Mouse (Mus musculus) neural tube, embryonic 13.5 days (tissue): ENCODE results near the gene Dclre1b. TPM values are rescaled to one million over a fixed set of nuclear protein-coding genes. Genes with fewer than 3 reads are reported as not detected.

ENCODE experiments used
- ATAC-seq: fragments of 200-750 bp; cut with Nextera tagmentation; 2 replicates; pipeline ENCODE4 v1.8.0; 2017; ENCODE audit warnings: low read depth, mild to moderate bottlenecking, moderate TSS enrichment, moderate library complexity
- H3K27ac ChIP-seq: fragments of 300-500 bp; sonication (generic); replicated peaks from 2 replicates; pipeline ENCODE4 v1.5.1; 2015; ENCODE audit warnings: moderate library complexity, mild to moderate bottlenecking, inconsistent platforms
- H3K27me3 ChIP-seq: fragments of 300-500 bp; sonication (generic); 2 replicates; pipeline ENCODE4 v1.6.1; 2015; ENCODE audit warnings: mild to moderate bottlenecking, inconsistent platforms
- H3K36me3 ChIP-seq: fragments of 300-500 bp; sonication (generic); 2 replicates; pipeline ENCODE4 v1.6.1; 2015; ENCODE audit warnings: mild to moderate bottlenecking, inconsistent platforms
- H3K4me1 ChIP-seq: fragments of 300-500 bp; sonication (generic); replicated peaks from 2 replicates; pipeline ENCODE4 v1.6.1; 2015; ENCODE audit warnings: inconsistent platforms
- H3K4me2 ChIP-seq: fragments of 300-500 bp; sonication (generic); 2 replicates; pipeline ENCODE4 v1.6.1; 2015; ENCODE audit warnings: inconsistent platforms, mild to moderate bottlenecking, moderate library complexity
- H3K4me3 ChIP-seq: fragments of 300-500 bp; sonication (generic); 2 replicates; pipeline ENCODE4 v1.5.1; 2015; ENCODE audit warnings: mild to moderate bottlenecking, inconsistent platforms
- H3K9ac ChIP-seq: fragments of 300-500 bp; sonication (generic); 2 replicates; pipeline ENCODE4 v1.6.1; 2015; ENCODE audit warnings: moderate library complexity, mild to moderate bottlenecking, inconsistent platforms
- H3K9me3 ChIP-seq: fragments of 300-500 bp; sonication (generic); 2 replicates; pipeline ENCODE4 v1.6.1; 2016; ENCODE audit warnings: inconsistent platforms
- WGBS: fragments of 180-500 bp; shearing (Covaris S2); methylation state at CpG from one replicate; pipeline ENCODE4 v1.1.7; 2015; 5-methylcytosine and 5-hydroxymethylcytosine counted together
- polyA plus RNA-seq: library from polyadenylated mRNA; unstranded; fragments of >200 nt; fragmentation: Nextera tagmentation; extraction: Ambion mirVana; gene quantifications from 2 replicates; pipeline ENCODE4 v1.2.1, GENCODE M21; 2015

Dclre1b gene
- polyA plus RNA-seq, 1 experiment from 2014 or later = 24.6 TPM

DNA sequence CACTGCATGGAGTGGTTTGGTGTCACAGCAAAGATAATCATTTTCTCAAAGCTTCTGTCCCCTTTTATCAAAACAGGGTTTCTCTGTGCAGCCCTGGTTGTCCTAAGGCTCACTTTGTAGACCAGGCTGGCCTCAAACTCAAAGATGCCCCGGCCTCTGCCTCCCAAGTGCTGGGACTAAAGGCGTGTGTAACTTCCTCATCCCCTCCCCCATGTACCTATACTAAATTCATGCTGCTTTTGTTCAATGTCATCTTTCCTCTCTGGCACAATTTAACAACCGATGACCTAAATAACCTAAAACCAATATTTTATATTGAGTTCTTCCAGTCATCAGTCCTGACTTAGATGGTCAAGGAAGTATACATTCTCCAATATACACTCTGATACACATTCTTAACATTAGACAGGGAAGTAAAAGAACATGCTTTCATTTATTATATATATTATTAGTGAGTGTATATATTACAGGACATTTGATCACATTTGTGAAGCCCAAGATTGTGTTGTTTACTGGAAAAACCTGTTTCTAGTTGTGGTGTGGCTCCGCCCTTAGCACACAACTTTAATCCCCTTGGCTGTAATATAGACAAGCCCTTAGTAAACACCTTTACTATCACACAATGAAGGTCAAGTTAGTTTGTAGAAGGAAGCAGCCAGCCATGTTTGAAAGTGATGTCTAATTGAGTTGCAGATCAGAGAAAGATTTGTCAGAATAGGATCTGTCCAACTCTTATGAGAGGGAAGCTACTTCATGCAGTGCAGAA, 26.2 kb downstream of the Dclre1b start:
- H3K9ac ChIP-seq = no peak overlapping the region
- ATAC-seq = no peak
- WGBS = 90% methylated on average over 4 of the region's 4 CpGs
- H3K4me3 ChIP-seq = no peak overlapping the region
- H3K36me3 ChIP-seq = peaks cover 2% of the 10 kb centered on the region; the same call in 1 of the 2 replicates
- peaks cover 17% of the 10 kb centered on the region for H3K4me1 ChIP-seq
- no peak overlapping the region for H3K27ac ChIP-seq
- no peaks in the 10 kb centered on the region for H3K9me3 ChIP-seq
- no peak overlapping the region for H3K4me2 ChIP-seq
- no peaks in the 10 kb centered on the region for H3K27me3 ChIP-seq

DNA sequence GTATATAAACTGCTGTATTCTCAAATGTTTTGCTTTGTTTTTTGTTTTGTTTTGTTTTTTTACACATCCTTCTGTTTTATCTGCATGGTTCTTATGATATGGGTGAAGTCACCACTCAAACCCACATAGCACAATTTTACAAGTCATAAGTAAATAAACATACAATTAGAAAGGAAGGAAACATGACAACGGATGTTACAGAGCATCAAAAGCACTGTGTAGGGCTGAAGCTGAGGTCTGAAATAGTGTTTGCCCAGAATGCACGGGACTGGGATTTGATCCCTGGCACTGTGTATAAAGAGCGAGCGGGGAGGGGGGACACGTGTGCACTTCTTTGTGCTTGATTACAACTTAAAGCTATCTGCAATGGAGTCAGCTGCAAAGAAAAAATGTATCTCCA, 28.5 kb downstream of the Dclre1b start:
- H3K27ac ChIP-seq = no peak overlapping the region
- peaks cover 13% of the 10 kb centered on the region for H3K4me1 ChIP-seq
- H3K4me3 ChIP-seq = no peak overlapping the region
- H3K36me3 ChIP-seq = peaks cover 17% of the 10 kb centered on the region
- H3K9me3 ChIP-seq = no peaks in the 10 kb centered on the region
- H3K4me2 ChIP-seq = no peak overlapping the region
- ATAC-seq = no peak
- H3K27me3 ChIP-seq = no peaks in the 10 kb centered on the region
- no peak overlapping the region for H3K9ac ChIP-seq
- 83% methylated on average over 5 of the region's 5 CpGs for WGBS

DNA sequence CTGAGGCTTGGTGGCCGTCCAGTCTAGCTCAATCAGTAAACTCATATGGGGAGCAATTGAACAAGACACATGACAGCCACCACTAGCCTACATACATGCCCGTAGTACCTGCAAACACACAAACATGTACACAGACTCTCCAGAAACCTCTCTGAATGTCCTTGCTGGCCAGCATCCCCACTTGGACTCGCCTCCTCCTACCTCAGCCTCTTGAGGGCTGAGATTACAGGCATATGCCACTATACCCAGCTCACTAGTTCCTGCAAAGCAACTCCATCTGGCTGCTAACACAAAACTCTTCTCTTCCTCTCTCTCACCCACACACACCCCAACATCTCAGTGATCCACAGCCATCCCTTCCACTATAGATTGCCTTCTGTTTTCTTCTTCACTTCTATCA, 29.0 kb downstream of the Dclre1b start:
- Histone ChIP-seq H3K9me3 (no peaks in the 10 kb centered on the region), H3K4me2 (no peak overlapping the region), H3K4me1 (peaks cover 9% of the 10 kb centered on the region), H3K27me3 (no peaks in the 10 kb centered on the region), H3K36me3 (peaks cover 17% of the 10 kb centered on the region), H3K27ac (no peak overlapping the region), H3K9ac (no peak overlapping the region), H3K4me3 (no peak overlapping the region)
- WGBS = 94% methylated on average over 3 of the region's 3 CpGs
- no peak for ATAC-seq

DNA sequence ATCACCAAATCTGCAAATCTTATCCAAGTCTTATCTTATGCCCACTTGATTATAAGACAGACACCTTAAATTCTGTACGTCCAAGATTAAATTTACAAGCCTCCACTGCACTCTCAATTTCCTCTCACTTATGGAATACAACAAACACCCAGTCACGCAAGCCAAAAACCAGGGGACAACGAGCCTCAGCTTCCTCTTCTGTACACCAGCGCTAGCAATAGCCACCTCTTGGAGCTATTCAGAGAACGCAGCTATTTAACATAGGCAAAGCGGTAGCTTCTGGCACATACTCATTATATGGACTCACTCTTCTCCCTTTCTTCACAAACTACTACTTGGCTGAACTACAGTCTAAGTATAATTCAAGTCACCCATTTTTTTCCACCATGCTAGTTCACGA, 30.1 kb downstream of the Dclre1b start:
- no peaks in the 10 kb centered on the region for H3K27me3 ChIP-seq
- WGBS = 82% methylated on average over 7 of the region's 7 CpGs
- H3K9ac ChIP-seq = no peak overlapping the region
- no peak for ATAC-seq
- H3K36me3 ChIP-seq = peaks cover 17% of the 10 kb centered on the region
- H3K9me3 ChIP-seq = no peaks in the 10 kb centered on the region
- H3K27ac ChIP-seq = no peak overlapping the region
- no peak overlapping the region for H3K4me2 ChIP-seq
- peaks cover 6% of the 10 kb centered on the region; the same call in 1 of the 2 replicates for H3K4me1 ChIP-seq
- H3K4me3 ChIP-seq = no peak overlapping the region

DNA sequence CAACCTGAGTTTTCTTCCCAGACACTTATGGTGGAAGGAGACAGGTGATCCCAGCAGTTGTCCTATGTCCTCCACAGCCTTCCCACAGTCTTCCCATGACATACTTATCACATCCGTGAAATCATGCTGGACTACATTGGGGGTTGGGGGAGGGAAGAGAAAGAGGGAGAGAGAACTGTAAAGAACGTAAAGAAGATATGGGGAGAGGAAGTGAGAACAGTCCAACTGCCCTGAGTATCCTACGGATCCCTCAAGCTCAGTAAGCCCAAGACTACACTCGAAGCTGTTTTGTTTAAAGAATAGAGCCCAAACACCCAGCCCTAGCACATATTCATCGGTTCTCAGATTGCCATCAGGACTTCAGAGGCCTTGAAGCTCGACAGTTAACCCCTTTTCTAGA, 30.6 kb downstream of the Dclre1b start:
- Histone ChIP-seq H3K4me1 (peaks cover 6% of the 10 kb centered on the region; the same call in 1 of the 2 replicates), H3K4me2 (no peak overlapping the region), H3K9me3 (no peaks in the 10 kb centered on the region), H3K36me3 (peaks cover 17% of the 10 kb centered on the region), H3K27me3 (no peaks in the 10 kb centered on the region), H3K9ac (no peak overlapping the region), H3K27ac (no peak overlapping the region), H3K4me3 (no peak overlapping the region)
- no peak for ATAC-seq
- WGBS = 90% methylated on average over 6 of the region's 6 CpGs

DNA sequence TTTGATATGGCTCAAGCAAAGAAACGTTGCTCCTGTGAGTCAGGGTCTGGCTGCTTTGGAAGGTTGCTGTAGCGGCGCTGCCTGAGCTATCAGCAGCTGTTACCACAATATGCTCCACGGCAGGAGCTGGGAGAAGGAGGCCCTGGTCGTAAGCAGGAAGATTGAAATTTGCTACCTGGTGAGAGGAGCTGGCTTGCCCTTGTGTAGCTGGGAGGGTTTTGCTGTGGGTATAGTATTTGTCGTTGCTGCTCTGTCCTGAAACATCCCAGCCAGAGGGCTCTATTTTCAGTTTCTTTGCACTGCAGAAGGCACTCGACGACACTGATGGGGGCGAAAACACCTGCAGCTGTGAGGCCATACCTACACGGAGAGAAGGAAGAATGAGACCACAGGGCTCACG, 31.3 kb downstream of the Dclre1b start:
- H3K36me3 ChIP-seq = peaks cover 21% of the 10 kb centered on the region
- H3K4me1 ChIP-seq = peaks cover 11% of the 10 kb centered on the region; the same call in 1 of the 2 replicates
- H3K27me3 ChIP-seq = no peaks in the 10 kb centered on the region
- no peak overlapping the region for H3K4me2 ChIP-seq
- no peak for ATAC-seq
- 88% methylated on average over 11 of the region's 11 CpGs for WGBS
- no peaks in the 10 kb centered on the region for H3K9me3 ChIP-seq
- H3K9ac ChIP-seq = no peak overlapping the region
- no peak overlapping the region for H3K4me3 ChIP-seq
- H3K27ac ChIP-seq = no peak overlapping the region

DNA sequence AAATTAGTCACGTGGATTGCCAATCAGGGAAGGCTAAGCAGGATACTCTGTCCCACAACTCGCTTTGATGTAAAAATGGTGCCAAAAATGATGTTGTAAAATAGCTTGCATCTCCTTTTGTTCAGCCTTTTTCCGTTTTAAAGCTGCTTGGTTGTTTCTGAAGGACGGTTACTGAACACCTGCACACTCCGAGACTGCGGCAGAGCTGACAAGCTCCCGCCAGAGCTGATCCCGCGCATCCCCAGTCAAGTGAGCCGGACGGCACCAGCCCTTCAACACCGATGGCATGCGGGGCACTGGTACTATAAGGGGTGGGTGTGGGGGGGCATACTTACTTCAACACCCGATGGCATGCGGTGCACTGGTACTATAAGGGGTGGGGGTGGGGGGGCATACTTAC, 35.2 kb downstream of the Dclre1b start:
- no peak for ATAC-seq
- H3K9me3 ChIP-seq = no peaks in the 10 kb centered on the region
- WGBS = 87% methylated on average over 15 of the region's 15 CpGs

DNA sequence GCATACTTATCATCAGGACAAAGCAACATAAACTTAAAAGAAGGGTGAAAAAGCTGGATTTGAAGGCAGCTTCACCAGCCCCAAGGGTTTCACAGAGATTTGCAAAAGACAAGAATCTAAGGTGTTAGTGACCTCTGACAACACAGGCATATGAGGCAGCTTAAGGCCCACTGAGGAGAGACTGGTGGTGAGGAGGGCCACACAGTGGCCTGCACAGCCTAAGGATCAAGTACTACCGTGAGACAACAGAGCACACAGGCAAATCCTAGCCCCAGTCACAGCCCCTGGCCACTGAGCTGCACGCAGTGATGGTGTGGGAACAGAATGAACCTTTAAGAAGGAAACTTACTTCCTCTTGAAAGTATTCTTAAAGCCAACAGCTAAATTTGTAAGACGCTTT, 35.7 kb downstream of the Dclre1b start:
- Histone ChIP-seq H3K4me3 (no peak overlapping the region), H3K9ac (no peak overlapping the region), H3K27ac (no peak overlapping the region), H3K4me1 (0 out of 2 replicates have a peak, but pooled peaks cover 4% of the 10 kb centered on the region), H3K4me2 (no peak overlapping the region), H3K36me3 (peaks cover 28% of the 10 kb centered on the region), H3K27me3 (no peaks in the 10 kb centered on the region), H3K9me3 (no peaks in the 10 kb centered on the region)
- no peak for ATAC-seq
- WGBS = 84% methylated on average over 3 of the region's 3 CpGs

More for the DNA sequence above, 35.2 kb downstream of the Dclre1b start:
- 0 out of 2 replicates have a peak, but pooled peaks cover 4% of the 10 kb centered on the region for H3K4me1 ChIP-seq
- H3K4me2 ChIP-seq = no peak overlapping the region
- peaks cover 24% of the 10 kb centered on the region for H3K36me3 ChIP-seq
- no peak overlapping the region for H3K27ac ChIP-seq
- no peak overlapping the region for H3K4me3 ChIP-seq
- H3K27me3 ChIP-seq = no peaks in the 10 kb centered on the region
- no peak overlapping the region for H3K9ac ChIP-seq

DNA sequence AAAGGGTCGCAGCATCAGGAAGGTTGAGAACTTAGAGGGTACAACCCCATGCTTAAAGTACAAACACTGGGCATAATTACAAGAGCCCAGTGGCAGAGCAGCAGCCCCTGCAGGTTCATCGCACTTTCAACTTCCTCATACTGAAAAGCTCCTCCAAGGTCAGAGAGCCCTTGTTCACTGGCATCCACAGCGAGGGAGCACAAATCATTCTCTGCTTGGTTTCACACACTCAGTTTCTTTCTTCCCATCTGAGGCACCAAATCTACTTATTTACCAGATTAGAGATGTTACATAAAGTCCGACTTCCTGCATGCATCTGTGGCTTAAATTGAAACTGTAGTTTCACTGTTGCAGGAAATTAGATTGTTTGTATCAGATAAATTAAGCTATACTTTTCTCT, 36.4 kb downstream of the Dclre1b start:
- Histone ChIP-seq H3K4me3 (no peak overlapping the region), H3K9me3 (no peaks in the 10 kb centered on the region), H3K4me2 (no peak overlapping the region), H3K36me3 (peaks cover 31% of the 10 kb centered on the region), H3K27ac (no peak overlapping the region), H3K27me3 (no peaks in the 10 kb centered on the region), H3K9ac (no peak overlapping the region), H3K4me1 (0 out of 2 replicates have a peak, but pooled peaks cover 4% of the 10 kb centered on the region)
- ATAC-seq = no peak
- 78% methylated on average over 4 of the region's 4 CpGs for WGBS

DNA sequence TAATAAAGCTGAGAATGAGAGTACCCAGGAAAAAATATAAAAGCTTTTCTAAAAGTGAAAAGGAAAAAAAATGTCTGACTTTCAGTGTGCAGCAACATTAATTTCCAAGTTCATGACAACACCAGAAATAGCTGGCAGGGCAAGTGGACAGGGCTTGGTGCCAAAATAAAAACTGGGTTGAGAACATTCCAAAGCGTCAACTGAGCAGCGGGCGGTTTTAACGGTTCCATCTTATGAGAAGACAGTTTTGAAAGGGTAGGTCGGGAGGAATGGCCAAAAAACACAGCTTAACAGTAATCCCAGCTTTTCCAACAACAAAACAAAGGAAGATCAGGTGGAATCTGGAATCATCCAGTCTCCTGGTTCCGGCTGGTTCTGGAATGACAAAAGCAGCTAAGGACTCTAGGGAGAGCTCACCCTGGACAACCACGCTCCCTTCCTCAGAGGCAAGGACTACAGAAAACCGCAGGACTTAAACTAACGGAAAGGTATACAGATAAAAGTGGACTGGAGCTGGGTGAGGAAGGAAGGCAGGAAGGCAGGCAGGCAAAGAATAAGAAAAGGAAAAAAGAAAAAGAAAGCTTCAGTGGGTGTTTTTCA, 37.6 kb downstream of the Dclre1b start:
- Histone ChIP-seq H3K36me3 (peaks cover 20% of the 10 kb centered on the region), H3K4me3 (no peak overlapping the region), H3K4me1 (0 out of 2 replicates have a peak, but pooled peaks cover 4% of the 10 kb centered on the region), H3K27me3 (no peaks in the 10 kb centered on the region), H3K27ac (no peak overlapping the region), H3K9ac (no peak overlapping the region), H3K4me2 (no peak overlapping the region), H3K9me3 (no peaks in the 10 kb centered on the region)
- ATAC-seq = no peak
- 85% methylated on average over 9 of the region's 9 CpGs for WGBS

DNA sequence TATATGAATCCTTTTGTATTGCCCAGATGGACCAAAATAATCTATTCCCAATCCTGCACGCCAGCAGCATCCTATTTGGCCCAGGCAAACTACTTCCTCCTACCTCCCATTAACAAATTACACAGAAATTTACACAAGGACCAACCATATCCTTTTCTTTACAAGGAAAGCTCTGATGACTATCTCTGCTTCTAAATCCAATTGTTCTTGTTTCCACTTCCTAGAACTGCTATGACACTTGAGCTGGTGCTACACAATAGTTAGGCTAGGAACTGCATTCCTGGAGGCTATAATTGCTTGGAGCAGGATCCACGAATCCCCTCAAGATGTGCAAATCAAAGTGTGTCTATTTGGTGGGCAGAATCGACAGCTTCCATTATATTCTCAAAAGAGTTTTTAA, 42.5 kb downstream of the Dclre1b start:
- no peak overlapping the region for H3K27ac ChIP-seq
- no peak overlapping the region for H3K9ac ChIP-seq
- no peak for ATAC-seq
- H3K27me3 ChIP-seq = no peaks in the 10 kb centered on the region
- H3K4me1 ChIP-seq = no peaks in the 10 kb centered on the region
- H3K36me3 ChIP-seq = peaks cover 39% of the 10 kb centered on the region
- H3K9me3 ChIP-seq = no peaks in the 10 kb centered on the region
- H3K4me2 ChIP-seq = no peak overlapping the region
- no peak overlapping the region for H3K4me3 ChIP-seq
- 61% methylated on average over 3 of the region's 3 CpGs for WGBS

DNA sequence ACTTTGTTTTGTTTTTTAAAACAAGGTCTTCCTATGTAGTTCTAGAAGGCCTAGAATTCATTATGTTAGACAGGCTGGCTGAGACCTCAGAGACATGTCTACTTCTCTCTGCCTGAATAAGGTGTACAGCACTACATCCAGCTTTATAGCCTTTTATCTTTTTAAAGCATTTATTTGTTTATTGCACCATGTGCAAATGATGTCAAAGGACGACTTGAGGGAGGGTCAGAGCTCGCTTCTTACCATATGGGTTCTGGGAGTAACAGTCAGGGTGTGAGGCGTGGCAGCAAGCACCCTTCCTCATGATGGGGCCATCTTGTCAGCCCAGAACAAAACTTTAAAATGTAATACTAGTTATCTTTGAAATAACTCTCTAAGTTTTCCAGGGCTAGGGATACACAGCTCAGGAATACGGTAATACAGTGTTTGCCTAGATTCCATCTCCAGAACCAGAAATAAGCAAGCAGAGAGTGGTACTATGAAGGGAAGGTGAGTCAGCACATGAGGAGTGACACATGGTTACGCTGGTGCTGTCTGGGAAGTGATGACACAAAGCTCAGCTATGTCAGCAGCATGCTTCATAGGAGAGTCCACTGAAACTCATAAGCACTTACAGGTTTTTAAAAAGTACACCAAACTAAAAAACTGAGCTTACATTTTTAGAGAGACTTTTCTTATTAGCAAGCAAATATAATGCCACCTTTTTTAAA, 49.8 kb downstream of the Dclre1b start:
- H3K4me1 ChIP-seq = no peaks in the 10 kb centered on the region
- WGBS = 79% methylated on average over 5 of the region's 5 CpGs
- no peak for ATAC-seq

More for the DNA sequence above, 49.8 kb downstream of the Dclre1b start:
- no peaks in the 10 kb centered on the region for H3K9me3 ChIP-seq
- no peak overlapping the region for H3K9ac ChIP-seq
- no peak overlapping the region for H3K27ac ChIP-seq
- no peak overlapping the region for H3K4me3 ChIP-seq
- H3K4me2 ChIP-seq = no peak overlapping the region
- H3K27me3 ChIP-seq = no peaks in the 10 kb centered on the region
- H3K36me3 ChIP-seq = peaks cover 75% of the 10 kb centered on the region
